Mouse (Mus musculus) hindbrain, postnatal 0 days (tissue): ENCODE results near the gene B3gnt2. TPM values are rescaled to one million over a fixed set of nuclear protein-coding genes. Genes with fewer than 3 reads are reported as not detected.
A peak's percentile ranks its signal among the peaks of the same experiment; 100 is the strongest.

Experiments used
- ATAC-seq: fragments of 200-750 bp; cut with Nextera tagmentation; 2 replicates; pipeline ENCODE4 v1.8.0; 2017; ENCODE audit warnings: mild to moderate bottlenecking, moderate TSS enrichment, moderate library complexity
- DNase-seq: peaks from one replicate; pipeline ENCODE4 v3.0.0-alpha.2; 2015; ENCODE audit warnings: low spot score
- H3K27ac ChIP-seq: fragments of 300-500 bp; sonication (generic); 2 replicates; pipeline ENCODE4 v1.5.1; 2014; ENCODE audit warnings: mild to moderate bottlenecking
- H3K27me3 ChIP-seq: fragments of 300-500 bp; sonication (generic); 2 replicates; pipeline ENCODE4 v1.6.1; 2014; ENCODE audit warnings: low read length, mixed read lengths; ENCODE audit not compliant: insufficient read depth
- H3K36me3 ChIP-seq: fragments of 300-500 bp; sonication (generic); 2 replicates; pipeline ENCODE4 v1.6.1; 2014; ENCODE audit warnings: low read length, mixed read lengths; ENCODE audit not compliant: insufficient read depth
- H3K4me1 ChIP-seq: fragments of 300-500 bp; sonication (generic); 2 replicates; pipeline ENCODE4 v1.6.1; 2014; ENCODE audit warnings: antibody characterized with exemption, low read length, mixed read lengths; ENCODE audit not compliant: insufficient read depth
- H3K4me2 ChIP-seq: fragments of 300-500 bp; sonication (generic); 2 replicates; pipeline ENCODE4 v1.6.1; 2014; ENCODE audit warnings: low read depth, mild to moderate bottlenecking, low read length, moderate library complexity, mixed read lengths
- H3K4me3 ChIP-seq: fragments of 300-500 bp; sonication (generic); 2 replicates; pipeline ENCODE4 v1.5.1; 2014; ENCODE audit warnings: low read length
- H3K9ac ChIP-seq: fragments of 300-500 bp; sonication (generic); replicated peaks from 2 replicates; pipeline ENCODE4 v1.6.1; 2014; ENCODE audit warnings: mild to moderate bottlenecking, low read length, moderate library complexity, mixed read lengths
- H3K9me3 ChIP-seq: fragments of 300-500 bp; sonication (generic); 2 replicates; pipeline ENCODE4 v1.6.1; 2016; ENCODE audit warnings: low read length, mixed read lengths
- CTCF ChIP-seq: IDR thresholded peaks from 2 replicates; pipeline ENCODE4 v1.5.1; 2016; ENCODE audit warnings: antibody characterized with exemption, control low read depth, low read depth
- WGBS: fragments of 180-500 bp; shearing (Covaris S2); extraction: QIAGEN DNeasy Blood & Tissue Kit; methylation state at CpG from one replicate; pipeline ENCODE4 v1.1.7; 2014; 5-methylcytosine and 5-hydroxymethylcytosine counted together
- polyA plus RNA-seq: library from polyadenylated mRNA; unstranded; fragments of >200 nt; fragmentation: Nextera tagmentation; extraction: Ambion mirVana; gene quantifications from 2 replicates; pipeline ENCODE4 v1.2.1, GENCODE M21; 2015
- total RNA-seq: library from RNA; depleted of rRNA; stranded (reverse); fragments of >200 nt; gene quantifications from 2 replicates; pipeline ENCODE4 v1.2.3, GENCODE M21; 2014

B3gnt2 gene
- total and polyA plus RNA-seq, 2 experiments from 2014 or later, result 2.9 to 9.2 TPM

DNA sequence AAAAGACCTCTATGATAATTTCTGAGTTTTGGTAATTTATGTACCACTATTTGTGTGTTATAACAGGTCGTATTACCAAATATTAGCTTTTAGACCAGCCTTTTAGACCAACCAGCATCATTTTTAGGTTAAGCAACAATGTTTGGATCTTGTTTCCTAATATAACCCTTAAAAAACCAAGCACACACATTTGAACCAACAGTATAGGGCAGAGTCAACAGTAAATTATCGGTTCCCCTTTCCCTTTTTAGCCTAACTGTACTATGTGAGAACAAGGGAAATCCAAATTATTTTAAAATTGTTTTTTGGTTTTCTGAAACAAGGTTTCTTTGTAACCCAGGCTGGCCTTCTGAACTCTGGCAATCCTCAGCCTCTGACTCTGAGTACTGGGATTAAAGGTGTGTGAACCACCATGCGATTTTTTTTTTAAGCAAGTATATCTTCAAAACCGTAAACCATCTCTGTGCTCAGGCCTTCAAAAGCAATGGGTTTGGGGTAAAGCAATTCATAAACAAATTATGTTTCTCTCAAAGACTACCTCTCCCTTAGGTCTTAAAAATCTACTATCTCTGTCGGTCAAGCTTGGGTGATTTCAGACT lies 3.6 kb downstream of the B3gnt2 start:
- Histone ChIP-seq H3K9ac (no peak overlapping the region), H3K4me3 (no peak overlapping the region; the same call in 1 of the 2 replicates), H3K27ac (no peak overlapping the region), H3K9me3 (no peaks in the 10 kb centered on the region), H3K4me1 (peaks cover 12% of the 10 kb centered on the region; the same call in 1 of the 2 replicates), H3K27me3 (peaks cover 11% of the 10 kb centered on the region; the same call in 1 of the 2 replicates), H3K36me3 (no peaks in the 10 kb centered on the region), H3K4me2 (peak overlapping the region; percentile 98; the same call in 1 of the 2 replicates)
- 88% methylated on average over 5 of the region's 5 CpGs for WGBS
- TF ChIP-seq CTCF, result no peak
- DNase-seq (no peak), ATAC-seq (no peak)

DNA sequence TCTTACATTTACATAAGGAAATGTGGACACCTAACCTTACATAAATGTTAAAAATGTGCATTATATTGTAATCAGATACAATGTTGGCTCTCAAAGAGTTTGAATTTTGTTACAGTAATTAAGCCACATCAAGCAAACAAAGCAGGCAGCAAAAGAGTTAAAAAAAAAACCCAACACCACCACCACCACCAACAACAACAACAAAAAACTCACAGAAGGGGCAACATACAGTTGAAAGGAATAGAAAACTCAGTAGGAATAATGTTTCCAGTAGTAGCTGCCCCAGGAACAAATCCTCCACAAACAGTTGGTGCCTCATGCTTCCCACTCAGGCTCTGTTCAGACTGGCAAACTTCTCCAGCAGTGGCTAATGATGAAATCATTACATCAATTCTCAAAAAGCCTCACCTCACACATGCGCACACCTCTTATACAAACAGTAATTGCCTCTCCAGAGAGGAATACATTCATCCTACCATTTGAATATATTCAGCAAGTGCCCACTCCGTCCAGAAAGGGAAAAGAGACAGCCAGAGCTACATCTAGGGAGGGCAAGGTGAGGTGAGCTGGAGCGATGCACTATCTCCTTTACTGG lies 4.3 kb downstream of the B3gnt2 start:
- peaks cover 12% of the 10 kb centered on the region; the same call in 1 of the 2 replicates for H3K4me1 ChIP-seq
- TF ChIP-seq CTCF, result no peak
- no peaks in the 10 kb centered on the region for H3K9me3 ChIP-seq
- H3K9ac ChIP-seq, result no peak overlapping the region
- H3K27me3 ChIP-seq, result peaks cover 11% of the 10 kb centered on the region; the same call in 1 of the 2 replicates
- no peaks in the 10 kb centered on the region for H3K36me3 ChIP-seq
- DNase-seq (no peak), ATAC-seq (no peak)
- no peak overlapping the region for H3K4me2 ChIP-seq
- no peak overlapping the region for H3K4me3 ChIP-seq
- WGBS, result 84% methylated on average over 3 of the region's 3 CpGs
- no peak overlapping the region for H3K27ac ChIP-seq

DNA sequence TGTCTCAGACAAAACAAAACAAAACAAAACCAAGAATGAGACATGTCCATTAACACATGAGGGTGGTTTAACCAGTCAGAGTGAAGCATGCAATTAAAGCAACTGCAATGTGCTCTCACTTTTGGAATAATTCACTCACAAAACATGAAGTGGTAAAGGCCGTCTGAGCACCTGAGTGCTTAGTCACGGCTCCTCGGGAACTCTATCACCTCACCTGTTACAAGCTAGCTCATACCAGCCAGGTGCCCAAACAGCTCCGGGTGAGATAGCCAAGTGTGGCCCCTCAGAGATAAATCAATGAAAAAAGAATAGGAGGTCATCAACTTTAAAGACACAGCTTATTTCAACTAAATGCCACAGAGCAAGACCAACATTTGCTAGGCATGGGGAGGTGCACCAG lies 6.2 kb downstream of the B3gnt2 start:
- Histone ChIP-seq H3K27ac (no peak overlapping the region), H3K36me3 (no peaks in the 10 kb centered on the region), H3K9me3 (no peaks in the 10 kb centered on the region), H3K4me1 (peaks cover 4% of the 10 kb centered on the region; the same call in 1 of the 2 replicates), H3K9ac (no peak overlapping the region), H3K4me2 (no peak overlapping the region), H3K4me3 (no peak overlapping the region), H3K27me3 (0 out of 2 replicates have a peak, but pooled peaks cover 3% of the 10 kb centered on the region)
- DNase-seq (no peak), ATAC-seq (no peak)
- TF ChIP-seq CTCF, result no peak
- 88% methylated on average over 4 of the region's 4 CpGs for WGBS

DNA sequence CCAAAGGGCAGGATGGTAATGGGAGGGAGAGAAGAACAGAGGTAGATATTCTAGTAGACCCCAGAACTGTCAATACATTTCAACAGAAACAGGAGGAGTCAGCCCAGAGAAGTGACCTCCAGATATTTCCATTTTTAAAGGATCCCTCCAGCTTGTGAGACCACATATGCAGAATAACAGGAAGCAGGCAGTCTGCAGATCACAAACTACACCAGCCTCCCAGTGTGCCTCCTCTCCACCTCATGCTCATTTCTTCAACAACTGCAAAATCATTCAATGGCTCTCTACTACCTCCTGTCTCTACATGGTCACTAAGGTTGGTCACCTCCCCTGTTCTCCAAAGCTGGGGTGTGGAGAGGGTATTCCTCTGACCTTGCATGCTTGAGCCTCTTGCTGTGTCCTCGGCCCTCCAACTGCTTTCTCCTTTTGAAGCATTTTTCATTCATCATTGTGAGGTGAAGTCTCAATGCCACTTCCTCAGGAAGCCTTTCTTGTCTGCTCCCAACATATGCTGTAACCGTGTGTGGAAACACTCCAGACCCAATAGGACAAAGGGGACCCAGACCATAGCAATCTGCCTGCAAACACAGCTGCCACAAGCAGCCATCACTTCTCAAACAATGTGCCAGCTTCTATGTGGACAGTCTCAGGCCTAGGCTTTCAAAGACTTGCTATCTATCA lies 7.1 kb downstream of the B3gnt2 start:
- no peak for DNase-seq
- Histone ChIP-seq H3K9ac (no peak overlapping the region), H3K4me3 (no peak overlapping the region), H3K27ac (no peak overlapping the region), H3K4me1 (peaks cover 3% of the 10 kb centered on the region; the same call in 1 of the 2 replicates), H3K27me3 (0 out of 2 replicates have a peak, but pooled peaks cover 3% of the 10 kb centered on the region), H3K9me3 (no peaks in the 10 kb centered on the region), H3K36me3 (no peaks in the 10 kb centered on the region), H3K4me2 (no peak overlapping the region)
- ATAC-seq, result no peak
- WGBS, result 33% methylated on average over 2 of the region's 2 CpGs
- no peak for TF ChIP-seq CTCF

DNA sequence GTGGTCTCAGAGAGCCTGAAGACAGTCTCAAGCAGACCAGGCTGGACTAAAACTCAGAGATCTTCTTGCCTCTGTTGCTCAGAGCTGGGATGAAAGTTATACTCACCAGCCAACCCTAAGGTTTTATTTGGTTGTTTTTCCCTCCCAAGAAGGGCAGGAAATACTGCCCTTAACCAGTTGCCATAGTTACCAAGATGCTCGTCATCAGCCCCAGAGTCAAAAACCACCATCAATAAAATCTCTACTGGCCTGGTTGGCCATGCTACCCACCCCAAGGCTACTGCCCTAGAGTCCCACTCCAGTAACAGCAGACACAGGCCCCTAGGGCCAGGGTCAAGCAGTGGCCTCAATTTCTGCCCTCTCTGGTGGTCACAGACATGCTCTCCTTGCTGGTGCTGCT lies 8.3 kb downstream of the B3gnt2 start:
- no peak for ATAC-seq

DNA sequence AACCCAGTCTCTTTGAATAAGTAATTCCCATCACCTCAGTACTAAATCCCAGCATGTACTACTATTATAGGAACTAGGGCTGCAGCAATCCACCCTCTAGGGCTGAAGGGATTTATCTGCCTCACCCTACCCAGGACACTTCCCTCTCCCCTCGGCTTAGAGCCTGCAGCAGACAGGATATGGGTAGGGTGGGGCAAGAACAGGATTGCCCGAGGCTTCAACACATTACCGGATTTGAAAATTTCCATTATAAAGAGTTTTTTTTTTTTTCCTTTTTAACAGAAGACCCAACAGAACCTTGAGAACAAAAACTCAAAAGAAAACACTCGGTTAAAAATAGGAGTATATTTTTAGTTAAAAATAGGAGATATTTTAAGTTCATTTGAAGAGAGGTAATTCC lies 9.3 kb downstream of the B3gnt2 start:
- Histone ChIP-seq H3K4me1 (peaks cover 7% of the 10 kb centered on the region; the same call in 1 of the 2 replicates), H3K36me3 (no peaks in the 10 kb centered on the region), H3K27ac (no peak overlapping the region), H3K9ac (no peak overlapping the region), H3K9me3 (no peaks in the 10 kb centered on the region), H3K4me2 (no peak overlapping the region), H3K4me3 (no peak overlapping the region), H3K27me3 (no peaks in the 10 kb centered on the region)
- ATAC-seq (no peak), DNase-seq (no peak)
- WGBS, result 59% methylated on average over 4 of the region's 4 CpGs
- no peak for TF ChIP-seq CTCF

More for the DNA sequence above, 8.3 kb downstream of the B3gnt2 start:
- H3K36me3 ChIP-seq, result no peaks in the 10 kb centered on the region
- DNase-seq, result no peak
- no peak overlapping the region for H3K27ac ChIP-seq
- TF ChIP-seq CTCF, result no peak
- 0 out of 2 replicates have a peak, but pooled peaks cover 3% of the 10 kb centered on the region for H3K27me3 ChIP-seq
- H3K4me3 ChIP-seq, result no peak overlapping the region
- H3K4me1 ChIP-seq, result no peaks in the 10 kb centered on the region
- no peak overlapping the region for H3K4me2 ChIP-seq
- WGBS, result 73% methylated on average over 1 of the region's 1 CpGs
- H3K9me3 ChIP-seq, result no peaks in the 10 kb centered on the region
- H3K9ac ChIP-seq, result no peak overlapping the region
